Mouse (Mus musculus) c-Kit-positive CD71-positive TER-119-negative erythroid progenitor cells, embryonic 14.5 days (primary cell): ENCODE measurements around the gene Gm42688.

Experiments
- DNase-seq: peaks from one replicate; pipeline ENCODE4 v3.0.0-alpha.2; 2013; ENCODE audit warnings: low read depth

Gene Gm42688

DNA sequence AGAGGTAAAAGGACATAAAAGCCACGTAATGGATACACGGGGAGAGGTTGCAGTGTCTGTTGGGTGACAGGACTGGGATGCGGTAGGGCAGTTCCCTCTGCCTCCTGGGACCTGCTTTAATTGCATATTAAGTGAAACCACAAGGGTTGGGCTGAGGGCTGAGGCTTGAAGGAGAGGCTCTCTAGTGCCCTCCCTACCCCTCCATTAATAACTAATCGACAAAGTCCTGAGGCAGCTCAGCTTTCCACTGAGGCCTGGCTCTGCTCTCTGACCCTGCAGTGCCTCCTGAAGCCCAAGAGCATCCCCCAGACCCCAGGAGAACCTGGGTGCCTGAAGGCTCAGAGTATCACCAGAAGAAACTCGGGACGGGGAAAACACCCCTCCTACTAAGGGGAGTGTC lies 16.9 kb upstream of the Gm42688 start:
- no peak for DNase-seq

DNA sequence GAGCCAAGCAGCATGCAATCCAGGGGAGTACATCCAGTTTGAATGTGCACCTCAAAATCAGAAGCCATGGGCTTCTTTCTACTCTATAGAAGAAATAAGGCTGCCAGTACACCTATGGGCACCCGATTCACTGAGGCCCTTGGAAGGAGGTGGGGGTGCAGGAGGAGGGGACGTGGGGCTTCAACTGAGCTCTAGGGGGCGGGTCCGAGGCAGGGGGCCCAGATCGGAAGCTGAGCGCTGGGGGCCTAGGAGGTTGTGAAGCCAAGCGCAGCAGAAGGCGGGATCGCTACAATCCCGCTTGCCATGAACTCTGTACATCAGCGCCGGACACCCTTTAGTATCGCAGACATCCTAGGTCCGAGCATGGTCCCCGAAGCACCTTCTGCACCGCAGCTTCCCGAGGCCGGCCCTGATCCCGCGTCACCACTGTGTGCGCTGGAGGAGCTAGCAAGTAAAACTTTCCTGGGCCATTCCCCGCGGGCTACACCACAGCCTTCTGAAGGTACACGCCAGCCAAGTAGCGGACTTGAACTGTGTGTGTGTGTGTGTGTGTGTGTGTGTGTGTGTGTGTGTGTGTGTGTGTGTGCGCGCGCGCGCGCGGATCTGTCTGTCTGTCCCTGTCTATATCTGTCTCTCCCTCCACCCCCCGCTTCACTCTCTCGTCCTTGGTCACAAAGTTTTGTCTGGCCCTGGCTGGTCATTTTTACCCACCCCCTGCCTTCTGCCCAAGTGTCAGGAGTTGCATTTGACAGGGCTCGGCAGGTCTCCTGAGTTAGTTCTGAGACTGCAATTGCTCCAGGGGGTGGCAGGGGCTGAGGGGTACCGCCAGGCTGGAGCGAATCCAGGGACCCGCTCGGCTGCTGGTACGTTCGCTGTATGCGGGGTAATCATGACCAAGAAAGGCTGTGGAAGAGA lies 15.0 kb upstream of the Gm42688 start, which contains the start of gene Lbx2:
Lbx2 (plus strand) TSS at position 247 of the 915 bp plus-strand sequence.
- no peak for DNase-seq

DNA sequence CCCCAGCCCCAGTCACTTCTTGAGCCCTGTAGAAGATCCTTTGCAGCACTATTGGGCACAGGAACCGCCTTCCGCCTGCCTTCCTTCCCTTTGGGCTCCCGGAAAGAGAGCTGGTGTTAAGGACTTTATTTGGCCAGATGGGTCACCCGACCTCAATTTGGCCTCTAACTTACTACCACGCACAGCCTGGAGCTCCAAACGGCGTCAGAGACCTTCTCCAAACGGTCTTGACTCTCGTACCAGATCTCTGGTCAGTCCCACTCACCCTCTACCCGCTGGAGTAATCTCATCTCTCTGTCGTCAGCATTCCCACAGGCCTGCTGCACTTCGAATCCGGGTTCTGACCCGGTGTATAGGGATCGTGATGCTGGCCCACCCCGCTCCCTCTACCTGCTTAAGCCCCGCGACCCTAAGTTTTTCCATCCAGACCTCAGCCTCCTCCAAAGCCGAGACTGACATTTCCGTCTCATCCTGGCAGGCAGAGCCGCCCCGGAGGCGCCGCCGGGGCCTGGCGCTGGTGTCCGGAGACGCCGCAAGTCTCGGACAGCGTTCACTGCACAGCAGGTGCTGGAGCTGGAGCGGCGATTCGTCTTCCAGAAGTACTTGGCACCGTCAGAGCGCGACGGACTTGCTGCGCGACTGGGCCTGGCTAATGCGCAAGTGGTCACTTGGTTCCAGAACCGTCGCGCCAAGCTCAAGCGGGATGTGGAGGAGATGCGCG lies 14.1 kb upstream of the Gm42688 start:
- DNase-seq: no peak

DNA sequence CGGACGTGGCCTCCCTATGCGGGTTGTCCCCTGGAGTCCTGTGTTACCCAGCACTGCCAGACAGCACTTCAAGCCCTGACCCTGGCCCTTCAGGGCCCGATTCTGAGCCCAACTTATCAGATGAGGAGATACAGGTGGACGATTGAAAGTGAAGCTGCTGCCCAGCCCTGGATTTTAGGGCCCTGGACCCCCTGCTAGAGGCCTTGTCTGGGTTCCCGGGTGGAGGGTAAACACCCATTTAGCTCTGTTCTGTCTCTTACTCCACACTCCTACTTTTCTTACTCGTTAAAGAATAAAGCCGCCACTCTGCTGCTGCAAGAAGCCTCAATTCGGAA lies 13.5 kb upstream of the Gm42688 start:
- DNase-seq: no peak

DNA sequence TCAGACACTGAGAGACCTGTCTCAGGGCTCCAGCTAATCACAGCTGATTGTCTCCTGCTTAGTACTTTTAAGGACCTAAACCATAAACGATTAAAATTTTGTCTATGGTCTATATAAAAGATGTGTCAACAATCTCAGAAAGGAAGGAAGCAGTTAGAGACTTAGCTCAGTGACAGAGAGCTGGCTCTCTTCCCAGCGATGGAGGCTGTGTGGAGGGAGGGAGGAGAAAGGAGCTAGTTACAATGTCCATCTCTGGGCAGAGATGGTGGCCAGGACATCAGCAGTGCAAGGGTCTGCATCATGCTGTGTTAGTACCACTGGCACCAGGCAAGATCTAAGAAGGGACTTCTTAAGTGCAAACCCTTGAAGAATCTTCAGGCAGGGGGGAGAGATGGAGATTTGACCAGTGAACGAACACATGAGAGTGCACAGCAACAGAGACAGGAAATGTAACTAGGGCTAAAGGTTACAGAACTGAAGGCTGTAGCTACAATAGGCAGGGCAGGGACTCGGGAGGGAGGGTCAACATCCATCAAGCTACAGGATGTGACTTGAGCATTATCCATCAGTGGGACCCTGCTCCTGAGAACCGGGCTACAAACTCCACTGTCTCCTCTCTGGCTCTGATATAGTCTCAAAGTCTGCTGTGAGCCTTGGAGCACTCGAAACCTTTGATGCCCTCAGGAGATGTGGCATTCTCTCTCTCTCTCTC lies 8.8 kb upstream of the Gm42688 start:
- no peak for DNase-seq

DNA sequence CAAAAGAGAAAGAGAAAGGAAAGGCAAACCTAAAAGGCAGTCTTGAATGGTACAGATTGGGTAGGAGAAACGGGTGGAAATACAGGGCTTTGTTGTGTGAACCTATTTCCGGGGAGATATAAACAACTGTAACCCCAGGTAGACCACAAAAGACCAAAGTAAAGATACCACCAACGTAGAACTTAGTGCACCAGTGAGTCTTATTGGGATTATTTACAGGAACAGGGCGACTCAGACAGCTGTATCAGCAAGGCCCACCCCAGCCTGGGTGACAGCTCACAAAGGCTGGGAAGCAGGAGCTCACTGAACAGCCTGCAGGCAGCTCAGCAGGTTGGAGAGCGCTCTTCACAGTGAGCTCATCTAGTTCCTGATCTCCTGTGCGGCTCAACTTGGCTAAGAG lies 5.4 kb upstream of the Gm42688 start:
- DNase-seq: no peak

DNA sequence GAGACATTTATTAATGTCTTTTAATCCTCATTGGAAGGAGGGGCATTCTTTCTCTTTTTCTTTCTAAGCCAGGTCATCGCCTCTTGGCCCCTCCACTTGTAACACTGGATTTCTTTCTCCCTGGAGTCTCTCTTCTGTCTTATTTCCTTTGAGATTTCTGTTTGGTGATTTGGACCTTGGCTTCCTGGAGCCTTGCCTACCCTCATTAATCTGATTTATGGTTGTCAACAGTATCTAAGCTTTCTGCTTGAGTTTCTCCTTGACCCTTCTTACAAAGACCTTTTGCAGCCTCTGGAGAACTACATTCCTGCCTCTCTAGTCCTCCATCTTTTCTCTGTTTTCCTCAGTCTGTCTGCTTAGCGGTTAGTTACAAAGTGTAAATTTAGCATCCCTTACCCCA lies 3.0 kb upstream of the Gm42688 start:
- DNase-seq: no peak

DNA sequence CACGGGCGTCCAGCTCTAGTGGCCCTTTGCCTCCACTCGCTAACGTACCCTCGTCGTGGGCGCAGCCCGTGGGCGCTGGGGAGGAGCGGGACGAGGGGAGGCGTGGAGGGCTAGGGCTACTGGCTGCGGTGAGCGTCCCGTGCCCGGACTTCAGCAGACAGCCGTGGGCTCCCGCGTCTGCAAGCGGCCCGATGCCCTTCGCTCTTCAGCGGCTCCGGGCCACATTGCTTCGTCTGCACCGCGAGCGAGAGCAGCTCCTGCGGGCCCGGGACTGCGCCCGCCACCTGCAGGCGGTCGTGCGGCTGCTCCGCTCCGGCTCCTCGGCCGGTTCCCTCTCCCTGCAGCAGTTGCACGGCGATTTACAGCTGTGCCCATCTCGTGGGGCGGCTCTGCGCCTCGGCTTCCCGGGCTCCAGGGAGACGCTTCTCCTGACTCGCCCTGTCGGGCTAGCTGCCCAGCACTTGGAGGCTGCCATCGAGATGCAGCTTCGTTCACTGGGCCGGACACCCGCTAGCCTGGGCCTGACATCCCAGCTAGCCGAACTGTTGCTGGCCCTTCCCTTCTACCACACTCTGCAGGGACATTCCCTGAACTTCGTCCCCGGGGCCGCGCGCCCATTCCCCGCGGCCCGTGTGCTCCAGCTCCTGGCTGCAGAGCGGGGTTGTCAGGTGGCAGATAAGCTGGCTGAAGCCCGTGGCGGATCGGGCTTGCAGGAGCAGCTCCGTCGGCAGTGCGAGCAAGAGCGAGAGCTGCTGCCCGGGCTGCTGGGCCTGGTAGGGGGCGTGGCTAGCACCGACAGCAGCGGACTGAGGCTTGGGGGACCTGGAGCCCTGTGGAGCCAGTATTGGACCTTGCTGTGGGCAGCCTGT lies 505 bp downstream of the Gm42688 start:
- no peak for DNase-seq

DNA sequence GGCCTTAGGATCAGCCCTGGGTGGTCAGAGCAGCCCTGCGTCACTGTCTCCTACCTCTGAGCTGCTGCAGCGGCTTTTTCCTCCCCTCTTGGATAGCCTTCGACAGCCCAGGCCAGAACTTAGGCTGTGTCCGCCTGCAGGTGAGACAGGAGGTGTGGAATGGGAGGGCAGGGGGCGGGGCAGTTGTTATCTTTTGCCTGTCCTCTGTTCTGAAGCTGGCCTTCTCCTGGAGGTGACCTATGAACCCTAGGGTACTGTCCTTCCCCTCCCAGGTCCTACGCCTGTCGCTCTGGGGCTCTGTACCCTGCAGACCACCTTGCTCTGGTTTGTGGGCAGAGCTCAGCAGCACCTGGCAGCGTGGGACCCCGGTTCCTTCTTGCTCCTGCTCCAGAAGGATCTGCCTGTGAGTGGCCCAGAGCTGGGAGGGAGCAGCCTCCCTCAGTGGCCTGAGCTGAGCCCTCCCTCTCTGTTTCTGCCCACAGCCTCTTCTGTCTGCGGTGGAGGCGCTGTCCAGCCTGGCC lies 1.8 kb downstream of the Gm42688 start:
- DNase-seq: no peak

DNA sequence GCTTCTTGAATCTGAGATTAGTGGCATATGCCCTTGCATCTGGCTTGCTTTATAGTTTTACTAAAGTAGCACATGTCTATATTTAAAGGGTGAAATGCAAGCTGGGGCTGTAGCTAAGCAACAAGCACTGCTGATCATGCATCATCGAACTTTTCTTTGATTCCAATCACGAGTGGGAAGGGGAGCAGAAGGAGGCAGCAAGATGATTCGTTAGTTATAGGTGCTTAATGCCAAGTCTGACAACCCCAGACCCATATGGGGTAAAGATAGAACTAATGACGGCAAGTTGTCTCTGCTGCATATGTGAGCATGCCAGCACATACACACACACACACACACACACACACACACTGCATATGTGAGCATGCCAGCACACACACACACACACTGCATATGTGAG lies 2.7 kb downstream of the Gm42688 start:
- no peak for DNase-seq

DNA sequence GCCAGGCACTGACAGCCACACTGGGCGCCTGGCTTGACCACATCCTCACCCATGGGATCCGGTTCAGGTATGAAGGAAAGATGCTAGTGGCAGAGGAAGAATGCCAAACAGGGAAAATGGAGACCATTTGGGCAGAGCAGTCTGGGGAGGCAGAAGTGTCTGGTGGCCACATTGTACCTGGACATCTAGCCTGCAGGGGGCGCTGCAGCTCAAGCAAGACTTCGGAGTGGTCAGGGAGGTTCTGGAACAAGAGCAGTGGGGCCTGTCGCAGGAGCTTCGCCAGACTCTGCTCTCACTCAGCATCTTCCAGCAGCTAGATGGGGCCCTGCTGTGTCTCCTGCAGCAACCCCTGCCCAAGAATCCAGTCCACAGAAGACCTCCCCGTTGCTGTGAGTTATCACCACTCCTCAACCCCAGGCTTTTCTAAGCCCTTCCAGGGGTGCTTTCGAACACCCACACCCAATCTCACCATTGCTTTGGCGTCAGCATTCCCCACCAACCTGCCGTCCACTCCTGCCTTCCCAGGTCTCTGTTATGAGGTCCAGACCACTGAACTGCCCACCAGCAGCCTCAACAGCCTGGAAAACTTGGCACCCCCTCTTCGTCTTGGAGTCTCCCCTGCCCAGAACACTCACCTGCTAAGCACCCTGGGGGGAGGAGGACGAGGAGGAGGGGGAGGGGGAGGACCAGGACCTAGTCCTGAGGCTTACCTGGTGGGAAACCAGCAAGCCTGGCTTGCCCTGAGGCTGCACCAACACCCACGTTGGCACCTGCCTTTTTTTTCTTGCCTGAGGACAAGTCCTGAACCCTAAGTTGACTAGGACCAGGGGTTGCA lies 6.4 kb downstream of the Gm42688 start:
- DNase-seq: peak; percentile 81

DNA sequence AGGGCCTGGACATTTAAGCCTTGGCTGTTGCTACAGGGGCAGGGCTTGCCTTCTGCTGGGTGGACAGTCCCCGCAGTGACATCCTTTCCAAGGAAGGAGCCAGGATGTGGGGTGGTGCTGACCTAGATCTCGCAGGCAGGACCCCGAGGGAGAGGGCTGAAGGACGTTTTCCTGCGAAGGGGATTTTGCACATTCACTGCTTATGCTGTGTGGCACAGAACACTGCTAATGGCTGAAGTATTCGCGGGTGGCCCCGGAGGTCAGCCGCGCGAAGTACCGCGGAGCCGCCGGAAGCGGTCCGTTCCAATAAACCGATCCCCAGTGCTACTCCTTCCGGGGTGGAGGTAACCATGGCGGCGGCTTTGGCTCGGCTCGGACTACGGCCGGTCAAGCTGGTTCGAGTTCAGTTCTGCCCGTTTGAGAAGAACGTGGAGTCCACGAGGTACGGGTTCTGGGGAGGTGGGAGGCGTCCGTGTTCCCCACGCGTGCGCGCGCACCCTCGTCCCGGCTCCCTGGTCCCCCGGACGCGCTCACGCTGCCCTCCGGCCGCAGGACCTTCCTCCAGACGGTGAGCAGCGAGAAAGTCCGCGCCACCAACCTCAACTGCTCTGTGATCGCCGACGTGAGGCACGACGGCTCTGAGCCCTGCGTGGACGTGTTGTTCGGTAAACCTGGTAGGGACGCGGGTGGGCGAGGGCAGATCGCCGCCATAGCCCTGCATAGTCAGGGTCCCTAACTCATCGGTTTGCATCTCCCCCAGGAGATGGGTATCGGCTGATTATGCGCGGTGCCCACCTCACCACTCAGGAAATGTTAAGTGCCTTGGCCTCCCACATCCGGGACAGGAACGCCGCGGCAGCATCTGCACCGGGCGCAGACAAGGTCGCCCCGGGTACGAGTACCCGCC lies 7.6 kb downstream of the Gm42688 start, which contains the start of gene Mrpl53:
Mrpl53 (plus strand) TSS at position 279 of the 907 bp plus-strand sequence.
- no peak for DNase-seq

DNA sequence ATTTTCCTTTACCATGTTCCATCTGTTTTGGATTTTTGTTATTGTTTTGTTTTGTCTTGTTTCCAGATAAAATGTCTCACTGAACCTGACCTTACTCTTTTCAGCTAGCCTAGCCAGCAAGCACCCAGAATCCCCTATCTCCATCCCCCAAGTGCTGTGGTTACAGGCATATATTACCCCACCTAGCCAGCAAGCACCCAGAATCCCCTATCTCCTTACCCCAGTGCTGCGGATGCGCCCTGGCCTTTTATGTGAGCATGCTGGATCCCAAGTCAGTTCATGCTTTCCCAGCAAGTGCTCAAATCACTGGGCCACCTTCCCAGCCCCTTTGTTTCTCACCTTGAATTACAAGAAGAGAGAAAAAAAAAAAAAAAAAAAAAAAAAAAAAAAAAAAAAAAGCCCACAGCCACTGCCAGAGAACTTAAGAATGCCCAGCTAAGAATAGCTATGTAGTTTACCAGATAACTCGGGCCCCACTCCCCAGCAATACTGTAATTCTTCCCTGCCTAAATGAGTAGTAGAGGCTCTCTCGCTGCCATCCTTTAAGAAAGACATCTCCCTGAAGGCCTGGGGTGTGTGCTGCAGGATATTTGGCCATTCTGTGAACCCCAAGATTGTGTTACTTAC lies 10.2 kb downstream of the Gm42688 start:
- no peak for DNase-seq

DNA sequence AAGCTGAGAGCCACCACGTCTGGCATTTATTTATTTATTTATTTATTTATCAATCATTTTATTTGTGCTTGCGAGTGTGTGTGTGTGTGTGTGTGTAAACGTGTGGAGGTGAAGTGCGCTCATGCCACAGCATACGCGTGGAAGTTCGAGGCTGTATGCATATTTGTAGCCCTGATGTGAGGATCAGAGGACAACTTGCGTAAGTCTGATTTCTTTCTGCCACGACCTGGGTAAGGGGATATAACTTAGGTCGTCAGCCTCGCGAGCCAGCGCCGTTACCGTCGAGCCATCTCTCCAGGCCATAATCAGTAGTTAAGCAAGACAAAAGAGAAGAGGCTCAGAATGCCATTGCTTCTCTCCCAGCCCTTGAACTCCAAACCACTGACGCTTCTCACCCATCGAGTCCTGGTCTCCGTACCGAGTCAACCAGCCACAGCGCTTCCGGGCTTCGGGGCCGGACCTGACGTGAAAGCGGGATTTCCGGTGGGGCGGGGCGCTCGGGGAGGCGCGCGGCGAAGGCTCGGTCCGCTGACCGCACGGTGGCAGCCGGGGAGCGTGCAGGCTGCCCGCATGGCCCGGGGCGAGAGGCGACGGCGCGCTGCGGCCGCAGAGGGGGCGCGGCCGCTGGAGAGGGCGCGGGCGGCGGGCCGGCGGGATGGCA lies 13.7 kb downstream of the Gm42688 start, which contains the start of gene Mogs:
Mogs (plus strand) TSS at position 486 of the 661 bp plus-strand sequence.
- DNase-seq: peak; percentile 84

DNA sequence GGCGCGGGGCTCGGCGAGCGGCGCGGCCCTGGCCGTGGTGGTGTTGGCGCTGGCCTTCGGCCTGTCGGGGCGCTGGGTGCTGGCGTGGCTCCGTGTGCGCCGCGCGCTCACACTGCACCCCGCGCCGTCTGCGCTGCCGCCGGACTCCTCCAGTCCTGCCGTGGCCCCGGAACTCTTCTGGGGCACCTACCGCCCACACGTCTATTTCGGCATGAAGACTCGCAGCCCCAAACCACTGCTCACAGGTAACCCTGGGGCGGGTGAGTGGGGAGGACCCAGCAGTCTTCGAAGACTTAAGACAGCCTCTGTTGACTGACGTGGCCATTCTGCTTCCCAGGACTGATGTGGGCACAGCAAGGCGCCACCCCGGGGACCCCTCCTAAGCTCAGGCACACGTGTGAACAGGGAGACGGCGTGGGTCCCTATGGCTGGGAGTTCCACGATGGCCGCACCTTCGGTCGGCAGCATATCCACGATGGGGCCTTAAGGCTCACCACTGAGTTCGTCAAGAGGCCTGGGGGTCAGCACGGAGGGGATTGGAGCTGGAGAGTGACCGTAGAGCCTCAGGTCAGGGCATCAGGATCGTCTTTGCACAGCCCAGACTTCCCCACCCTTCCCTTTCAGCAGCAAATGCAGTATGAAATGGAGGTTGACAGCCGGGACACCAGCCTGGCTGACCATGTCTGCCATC lies 14.4 kb downstream of the Gm42688 start:
- no peak for DNase-seq

DNA sequence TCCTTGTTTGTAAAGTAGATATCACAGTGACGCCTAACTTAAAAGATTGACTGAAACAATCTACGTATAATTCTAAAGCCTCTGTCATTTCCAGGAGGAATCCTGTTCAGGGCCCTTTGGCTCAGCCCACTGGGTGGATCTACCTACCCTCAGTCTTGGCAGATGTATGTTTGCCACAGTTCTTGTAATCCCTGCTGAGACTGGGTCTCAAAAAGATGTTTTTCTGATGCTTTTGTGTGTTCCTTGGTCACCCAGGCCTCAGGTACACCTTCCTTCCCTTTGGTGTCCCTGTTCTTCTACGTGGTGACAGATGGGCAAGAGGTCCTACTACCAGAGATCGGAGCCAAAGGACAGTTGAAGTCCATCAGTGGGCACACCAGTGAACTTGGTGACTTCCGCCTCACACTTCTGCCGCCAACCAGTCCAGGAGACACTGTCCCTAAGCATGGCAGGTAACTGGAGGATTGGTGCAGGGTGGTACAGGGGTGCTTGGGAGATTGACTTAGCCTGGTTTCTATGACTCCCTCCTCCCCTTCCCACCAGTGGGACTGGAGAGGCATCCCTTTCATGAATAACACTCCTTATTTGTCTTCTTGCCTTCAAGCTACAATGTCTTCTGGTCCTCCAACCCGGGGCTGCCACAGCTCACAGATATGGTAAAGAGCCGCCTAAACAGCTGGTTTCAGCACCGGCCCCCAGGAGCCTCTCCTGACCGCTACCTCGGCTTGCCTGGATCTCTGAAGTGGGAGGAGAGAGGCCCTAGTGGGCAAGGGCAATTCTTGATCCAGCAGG lies 15.2 kb downstream of the Gm42688 start:
- no peak for DNase-seq

DNA sequence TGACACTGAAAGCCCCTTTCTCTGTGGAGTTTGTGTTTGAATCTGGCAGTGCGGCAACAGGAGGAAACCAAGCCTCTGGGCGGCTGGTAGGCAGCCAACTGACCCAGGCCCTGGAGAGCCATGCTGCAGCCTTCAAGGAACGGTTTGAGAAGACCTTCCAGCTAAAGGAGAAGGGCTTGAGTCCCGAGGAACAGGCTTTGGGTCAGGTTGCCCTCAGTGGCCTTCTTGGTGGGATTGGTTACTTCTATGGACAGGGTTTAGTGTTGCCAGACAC lies 15.7 kb downstream of the Gm42688 start:
- no peak for DNase-seq
